Mouse (Mus musculus) heart, adult 18-20 months (tissue): Measurements from ENCODE around the gene Macrod2. TPM values are rescaled to one million over a fixed set of nuclear protein-coding genes. Genes with fewer than 3 reads are reported as not detected.

Experiments used
- DNase-seq, 2 experiments: peaks; one replicate each; pipeline ENCODE4 v3.0.0; 2021 to 2022; ENCODE audit warnings: mixed read lengths in 1 of 2
- total RNA-seq, 2 experiments: library from RNA; stranded (reverse); gene quantifications; 2 replicates each; pipeline ENCODE4 v1.2.3; 2021

The Macrod2 gene
- total RNA-seq, 2 experiments from 2014 or later = 7.2 to 8.3 TPM

GRCm38 (mm10) chr2:141861679-141862268 lies 1466.7 kb downstream of the Macrod2 start:
- DNase-seq = no peak

GRCm38 (mm10) chr2:141862531-141863265 lies 1467.6 kb downstream of the Macrod2 start:
- DNase-seq = no peak

- no peak for DNase-seq
These were observed 1468.6 kb downstream of the Macrod2 start for GRCm38 (mm10) chr2:141863628-141864165.

GRCm38 (mm10) chr2:141870930-141871329 lies 1475.8 kb downstream of the Macrod2 start:
- DNase-seq = no peak

- peak in 1 of 2 experiments; percentile 5 for DNase-seq
These were observed 1481.2 kb downstream of the Macrod2 start for GRCm38 (mm10) chr2:141876155-141876851.

- no peak for DNase-seq
These were observed 1481.8 kb downstream of the Macrod2 start for GRCm38 (mm10) chr2:141876958-141877357.

GRCm38 (mm10) chr2:141878473-141878872 lies 1483.4 kb downstream of the Macrod2 start:
- DNase-seq = no peak

GRCm38 (mm10) chr2:141879711-141880110 lies 1484.6 kb downstream of the Macrod2 start:
- no peak for DNase-seq

- DNase-seq = no peak
These were observed 1491.8 kb downstream of the Macrod2 start for GRCm38 (mm10) chr2:141886694-141887474.

- no peak for DNase-seq
These were observed 1494.4 kb downstream of the Macrod2 start for GRCm38 (mm10) chr2:141889497-141889896.

- DNase-seq = no peak
These were observed 1502.8 kb downstream of the Macrod2 start for GRCm38 (mm10) chr2:141897951-141898350.

GRCm38 (mm10) chr2:141911831-141912447 lies 1516.8 kb downstream of the Macrod2 start:
- DNase-seq = no peak

GRCm38 (mm10) chr2:141913486-141913885 lies 1518.4 kb downstream of the Macrod2 start:
- DNase-seq = no peak

- no peak for DNase-seq
These were observed 1518.8 kb downstream of the Macrod2 start for GRCm38 (mm10) chr2:141913894-141914293.

GRCm38 (mm10) chr2:141920377-141920992 lies 1525.4 kb downstream of the Macrod2 start:
- no peak for DNase-seq

- no peak for DNase-seq
These were observed 1540.0 kb downstream of the Macrod2 start for GRCm38 (mm10) chr2:141935130-141935529.

- no peak for DNase-seq
These were observed 1559.7 kb downstream of the Macrod2 start for GRCm38 (mm10) chr2:141954795-141955194.

GRCm38 (mm10) chr2:141955197-141955596 lies 1560.1 kb downstream of the Macrod2 start:
- DNase-seq = no peak

- no peak for DNase-seq
These were observed 1567.8 kb downstream of the Macrod2 start for GRCm38 (mm10) chr2:141962868-141963267.

GRCm38 (mm10) chr2:141983664-141984395 lies 1588.7 kb downstream of the Macrod2 start:
- peak; percentile 12 to 21 for DNase-seq
